Mouse (Mus musculus) C2C12 (cell line): ENCODE results near the gene Lingo3.

Source experiments
- CTCF ChIP-seq: IDR thresholded peaks from one replicate; pipeline ENCODE4 v1.5.1; 2011; ENCODE audit not compliant: control insufficient read depth, insufficient read depth, insufficient read length
- MAX ChIP-seq: IDR thresholded peaks from one replicate; pipeline ENCODE4 v1.6.1; 2011; ENCODE audit warnings: mild to moderate bottlenecking, control low read depth
- MYOD1 ChIP-seq: IDR thresholded peaks from one replicate; pipeline ENCODE4 v1.6.1; 2011; ENCODE audit warnings: low read depth; ENCODE audit not compliant: control insufficient read depth, insufficient read length
- MYOG ChIP-seq: IDR thresholded peaks from one replicate; pipeline ENCODE4 v1.6.1; 2011; ENCODE audit not compliant: control insufficient read depth, insufficient read length; ENCODE audit errors: extremely low read depth
- USF1 ChIP-seq: IDR thresholded peaks from one replicate; pipeline ENCODE4 v1.6.1; 2011; ENCODE audit warnings: low read depth, mild to moderate bottlenecking, control low read depth, moderate library complexity

- TF ChIP-seq CTCF, result no peak
- no peak for TF ChIP-seq USF1
- TF ChIP-seq MYOD1, result no peak
- TF ChIP-seq MYOG, result no peak
- no peak for TF ChIP-seq MAX
Measured at GRCm38 (mm10) chr10:80843087-80843930, 530 bp downstream of the Lingo3 start.
